ENCODE assay signal across 8 mouse cellular contexts in the genomic region with DNA sequence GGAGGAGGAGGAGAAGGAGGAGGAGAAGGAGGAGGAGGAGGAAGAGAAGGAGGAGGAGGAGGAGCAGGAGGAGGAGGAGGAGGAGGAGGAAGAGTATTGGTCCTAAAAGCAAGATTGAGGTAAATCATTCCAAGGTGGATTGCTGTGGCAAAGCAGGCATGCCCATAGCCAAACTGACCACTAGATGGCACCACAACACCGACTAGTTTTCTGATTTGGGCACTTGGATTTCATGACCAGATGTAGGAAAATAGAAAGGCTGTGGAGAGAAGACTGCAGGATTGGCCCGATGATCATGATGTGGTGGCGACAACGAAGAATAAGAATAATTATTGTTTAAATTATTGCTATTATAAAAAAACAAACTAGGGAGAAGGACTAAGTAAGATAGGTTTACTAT.
DNase-seq lines count a peak whose midpoint lies in the region; ATAC-seq and TF ChIP-seq lines count a peak whose summit lies in the region.

No protein-coding gene starts in this region.

- no peaks in the 10 kb centered on the region for H3K27me3 ChIP-seq in intestine, embryonic 16.5 days (replicated peaks; ENCODE audit: control insufficient read depth, insufficient read depth, low read length)
- H3K27me3 ChIP-seq in midbrain, embryonic 12.5 days: no peaks in the 10 kb centered on the region
- no peaks in the 10 kb centered on the region for H3K27me3 ChIP-seq in small intestine, adult 2 months (ENCODE audit: control insufficient read depth, insufficient read depth, low read length)

- no peaks in the 10 kb centered on the region for H3K9me3 ChIP-seq in intestine, embryonic 16.5 days (ENCODE audit: control insufficient read depth, low read length)
- H3K9me3 ChIP-seq in midbrain, embryonic 12.5 days: no peaks in the 10 kb centered on the region

- ATAC-seq in activated CD4-positive, CD25-positive, alpha-beta regulatory T cell, adult 4 months: peak; percentile 66
- 0 out of 2 replicates have a peak, but pooled peaks have one; percentile 42 for ATAC-seq in intestine, embryonic 16.5 days
- ATAC-seq in midbrain, embryonic 12.5 days (ENCODE audit: low FRiP score, low read depth): peak; percentile 29; the same call in 1 of the 2 replicates
- ATAC-seq in erythroblast, adult 5-6 weeks (replicated peaks; ENCODE audit: low FRiP score, poor library complexity, severe bottlenecking): no peak

- H3K9ac ChIP-seq in intestine, embryonic 16.5 days (ENCODE audit: low read depth, low read length): no peak overlapping the region
- H3K9ac ChIP-seq in midbrain, embryonic 12.5 days (replicated peaks): no peak overlapping the region

- H3K27ac ChIP-seq in intestine, embryonic 16.5 days (ENCODE audit: low read length): no peak overlapping the region
- no peak overlapping the region for H3K27ac ChIP-seq in midbrain, embryonic 12.5 days (replicated peaks)
- H3K27ac ChIP-seq in small intestine, adult 2 months (ENCODE audit: insufficient read depth, low read depth, low read length): no peak overlapping the region

- peak; percentile 65 for DNase-seq in cerebellum, adult 9-11 months
- peak; percentile 89 for DNase-seq in gastrocnemius, adult 18-20 months (ENCODE audit: low spot score)
- DNase-seq in left cerebral cortex, adult 9 months (ENCODE audit: low spot score in 2 of 2): peak; percentile 13 to 88

- WGBS in intestine, embryonic 16.5 days: 11% methylated on average over 4 of the region's 4 CpGs
- WGBS in midbrain, embryonic 12.5 days: 28% methylated on average over 4 of the region's 4 CpGs
- WGBS in small intestine, adult 2 months: 12% methylated on average over 4 of the region's 4 CpGs

- no peak for TF ChIP-seq POLR2A in small intestine, adult 2 months (IDR thresholded peaks at IDR 0.05; ENCODE audit: low read depth, low read length)

- peak; percentile 63; the same call in 1 of the 2 replicates for TF ChIP-seq CTCF in small intestine, adult 2 months (IDR thresholded peaks at IDR 0.05; ENCODE audit: extremely low read depth, insufficient read length, insufficient replicate concordance, low read depth, low read length)

- no peak overlapping the region for H3K4me2 ChIP-seq in intestine, embryonic 16.5 days (ENCODE audit: low read depth, low read length)
- no peak overlapping the region for H3K4me2 ChIP-seq in midbrain, embryonic 12.5 days (replicated peaks)

- H3K4me1 ChIP-seq in intestine, embryonic 16.5 days (ENCODE audit: control insufficient read depth, insufficient read depth, low read length): no peaks in the 10 kb centered on the region
- H3K4me1 ChIP-seq in midbrain, embryonic 12.5 days: peaks cover 29% of the 10 kb centered on the region; the same call in 1 of the 2 replicates
- H3K4me1 ChIP-seq in small intestine, adult 2 months (ENCODE audit: control insufficient read depth, insufficient read depth, insufficient read length, low read length): no peaks in the 10 kb centered on the region

- H3K36me3 ChIP-seq in intestine, embryonic 16.5 days (ENCODE audit: control insufficient read depth, insufficient read depth, low read length): no peaks in the 10 kb centered on the region
- no peaks in the 10 kb centered on the region for H3K36me3 ChIP-seq in midbrain, embryonic 12.5 days
- H3K36me3 ChIP-seq in small intestine, adult 2 months (ENCODE audit: control insufficient read depth, insufficient read depth, low read length): no peaks in the 10 kb centered on the region

- no peak overlapping the region for H3K4me3 ChIP-seq in intestine, embryonic 16.5 days (ENCODE audit: low read length)
- H3K4me3 ChIP-seq in midbrain, embryonic 12.5 days: no peak overlapping the region
- no peak overlapping the region for H3K4me3 ChIP-seq in small intestine, adult 2 months (ENCODE audit: low read depth, low read length)
